Mouse (Mus musculus): Measurements from ENCODE around the gene Rnf20.

GRCm38 (mm10) chr4:49603161-49603560 lies 28.6 kb upstream of the Rnf20 start:
- no peak for TF ChIP-seq USF1 (IDR thresholded peaks at IDR 0.05; ENCODE audit: low read depth)
- no peak for TF ChIP-seq CEBPB (IDR thresholded peaks at IDR 0.05; ENCODE audit: low read depth)
- TF ChIP-seq MAX (IDR thresholded peaks at IDR 0.05): no peak
- TF ChIP-seq MYOD1 (IDR thresholded peaks at IDR 0.05; ENCODE audit: control insufficient read depth, insufficient read length, low read depth): no peak

All from C2C12 (cell line).